8 mouse cellular contexts compared by ENCODE assay signal in genomic region chr9:46735664-46736067, GRCm38 (mm10).
DNase-seq lines count a peak whose midpoint lies in the region; ATAC-seq and TF ChIP-seq lines count a peak whose summit lies in the region.

No protein-coding gene starts in this region.

- H3K4me1 ChIP-seq in E14TG2a.4 (replicated peaks; ENCODE audit: low read depth, low read length) = no peaks in the 10 kb centered on the region; the same call in 1 of the 2 replicates
- H3K4me1 ChIP-seq in forebrain, embryonic 11.5 days (replicated peaks; ENCODE audit: control insufficient read depth, insufficient read depth, low read length) = 0 out of 2 replicates have a peak, but pooled peaks cover 4% of the 10 kb centered on the region
- 0 out of 2 replicates have a peak, but pooled peaks cover 6% of the 10 kb centered on the region for H3K4me1 ChIP-seq in heart, postnatal 0 days (ENCODE audit: control insufficient read depth, insufficient read depth)
- H3K4me1 ChIP-seq in liver, embryonic 14.5 days (replicated peaks; ENCODE audit: control insufficient read depth in 2 of 2, insufficient read depth in 2 of 2, low read length in 1 of 2) = no peaks in the 10 kb centered on the region

- peaks cover 9% of the 10 kb centered on the region; the same call in 1 of the 2 replicates for H3K27me3 ChIP-seq in E14TG2a.4 (ENCODE audit: insufficient read depth, low read length)
- H3K27me3 ChIP-seq in forebrain, embryonic 11.5 days (ENCODE audit: control insufficient read depth, insufficient read depth, low read length) = no peaks in the 10 kb centered on the region
- 0 out of 2 replicates have a peak, but pooled peaks cover 11% of the 10 kb centered on the region for H3K27me3 ChIP-seq in heart, postnatal 0 days (ENCODE audit: control insufficient read depth, insufficient read depth, low read length)
- H3K27me3 ChIP-seq in liver, embryonic 14.5 days (ENCODE audit: control insufficient read depth, insufficient read depth, low read length) = no peaks in the 10 kb centered on the region

- no peak overlapping the region for H3K27ac ChIP-seq in forebrain, embryonic 11.5 days (ENCODE audit: low read depth, low read length)
- no peak overlapping the region for H3K27ac ChIP-seq in heart, postnatal 0 days (ENCODE audit: low read depth)
- no peak overlapping the region for H3K27ac ChIP-seq in liver, embryonic 14.5 days

- peak; percentile 78 for TF ChIP-seq CTCF in E14TG2a.4 (conservative IDR thresholded peaks at IDR 0.05; ENCODE audit: low read length)
- peak; percentile 90 for TF ChIP-seq CTCF in heart, postnatal 0 days (IDR thresholded peaks at IDR 0.05; ENCODE audit: low read depth)
- peak; percentile 82 for TF ChIP-seq CTCF in liver, embryonic 14.5 days (IDR thresholded peaks at IDR 0.05; ENCODE audit: low read depth)

- no peaks in the 10 kb centered on the region for H3K36me3 ChIP-seq in E14TG2a.4 (ENCODE audit: insufficient read depth, low read length)
- no peaks in the 10 kb centered on the region for H3K36me3 ChIP-seq in forebrain, embryonic 11.5 days (ENCODE audit: control insufficient read depth, insufficient read depth, low read length)
- no peaks in the 10 kb centered on the region for H3K36me3 ChIP-seq in heart, postnatal 0 days (replicated peaks; ENCODE audit: control insufficient read depth, insufficient read depth, low read length)
- H3K36me3 ChIP-seq in liver, embryonic 14.5 days (replicated peaks; ENCODE audit: control insufficient read depth, insufficient read depth, low read depth) = no peaks in the 10 kb centered on the region

- no peak for TF ChIP-seq EP300 in heart, postnatal 0 days (IDR thresholded peaks at IDR 0.05; ENCODE audit: low read depth)
- TF ChIP-seq EP300 in liver, embryonic 14.5 days (IDR thresholded peaks at IDR 0.05; ENCODE audit: low read depth) = no peak

- no peak overlapping the region for H3K4me3 ChIP-seq in E14TG2a.4 (replicated peaks; ENCODE audit: low read length)
- no peak overlapping the region for H3K4me3 ChIP-seq in forebrain, embryonic 11.5 days (ENCODE audit: low read depth, low read length)
- H3K4me3 ChIP-seq in heart, postnatal 0 days (ENCODE audit: low read depth, low read length) = no peak overlapping the region
- no peak overlapping the region for H3K4me3 ChIP-seq in liver, embryonic 14.5 days (ENCODE audit: insufficient read depth in 1 of 2, low read depth in 2 of 2, low read length in 2 of 2)

- H3K9ac ChIP-seq in forebrain, embryonic 11.5 days (ENCODE audit: low read length) = no peak overlapping the region
- H3K9ac ChIP-seq in heart, postnatal 0 days (replicated peaks; ENCODE audit: low read depth, low read length) = no peak overlapping the region
- H3K9ac ChIP-seq in liver, embryonic 14.5 days (replicated peaks) = no peak overlapping the region

- 6% methylated on average over 4 of the region's 4 CpGs for WGBS in forebrain, embryonic 11.5 days
- 0% methylated on average over 4 of the region's 4 CpGs for WGBS in heart, postnatal 0 days
- 4% methylated on average over 4 of the region's 4 CpGs for WGBS in liver, embryonic 14.5 days (ENCODE audit: insufficient replicate concordance)

- peak; percentile 35 for DNase-seq in c-Kit-positive CD71-negative TER-119-negative erythroid progenitor cells, embryonic 14.5 days (ENCODE audit: low read depth)
- DNase-seq in forebrain, embryonic 11.5 days (ENCODE audit: low spot score) = peak; percentile 92
- DNase-seq in heart, postnatal 0 days (ENCODE audit: low spot score) = peak; percentile 51
- peak; percentile 76 to 83 for DNase-seq in kidney, postnatal 25 days
- DNase-seq in liver, embryonic 14.5 days (ENCODE audit: low read depth in 3 of 3, low spot score in 3 of 3) = peak in 2 of 3 experiments; percentile 9 to 16
- peak; percentile 35 for DNase-seq in ovary, adult 18-20 months (ENCODE audit: low spot score)
- peak; percentile 5 to 14 for DNase-seq in thymus, adult 18-20 months

- ATAC-seq in forebrain, embryonic 11.5 days (replicated peaks; ENCODE audit: low FRiP score) = no peak
- ATAC-seq in heart, postnatal 0 days (ENCODE audit: insufficient read depth, low read depth) = peak; percentile 65
- ATAC-seq in liver, embryonic 14.5 days (ENCODE audit: insufficient read depth) = no peak

- H3K9me3 ChIP-seq in E14TG2a.4 (ENCODE audit: low read length) = no peaks in the 10 kb centered on the region
- H3K9me3 ChIP-seq in forebrain, embryonic 11.5 days (ENCODE audit: control insufficient read depth, low read length) = no peaks in the 10 kb centered on the region
- H3K9me3 ChIP-seq in heart, postnatal 0 days (replicated peaks; ENCODE audit: control insufficient read depth, low read length) = no peaks in the 10 kb centered on the region
- no peaks in the 10 kb centered on the region for H3K9me3 ChIP-seq in liver, embryonic 14.5 days (ENCODE audit: control insufficient read depth, low read length)

- H3K4me2 ChIP-seq in forebrain, embryonic 11.5 days (ENCODE audit: low read depth, low read length, severe bottlenecking) = no peak overlapping the region
- H3K4me2 ChIP-seq in heart, postnatal 0 days (ENCODE audit: low read depth, low read length) = no peak overlapping the region
- H3K4me2 ChIP-seq in liver, embryonic 14.5 days (ENCODE audit: low read depth) = no peak overlapping the region

Comparison
In these comparisons a context has a peak if more than half of its experiments do, and no peak if none do; other contexts are left out.
1. DNase-seq: peak in every context shown above with its lines; median percentile 92 in forebrain, embryonic 11.5 days; 80 in kidney, postnatal 25 days; 51 in heart, postnatal 0 days; 35 in c-Kit-positive CD71-negative TER-119-negative erythroid progenitor cells, embryonic 14.5 days; 35 in ovary, adult 18-20 months; 12 in liver, embryonic 14.5 days; 10 in thymus, adult 18-20 months.